Mouse (Mus musculus) 416B (cell line): Measurements from ENCODE around the gene Prpsap2.
"Not testable (repeated sequence)": the region's sequence is repeated elsewhere in the genome, so short reads cannot be mapped to it uniquely, and the experiment has no call there.

Experiments used
- DNase-seq: peaks from one replicate; pipeline ENCODE4 v3.0.0; 2011; ENCODE audit warnings: low read depth

Gene Prpsap2

DNA sequence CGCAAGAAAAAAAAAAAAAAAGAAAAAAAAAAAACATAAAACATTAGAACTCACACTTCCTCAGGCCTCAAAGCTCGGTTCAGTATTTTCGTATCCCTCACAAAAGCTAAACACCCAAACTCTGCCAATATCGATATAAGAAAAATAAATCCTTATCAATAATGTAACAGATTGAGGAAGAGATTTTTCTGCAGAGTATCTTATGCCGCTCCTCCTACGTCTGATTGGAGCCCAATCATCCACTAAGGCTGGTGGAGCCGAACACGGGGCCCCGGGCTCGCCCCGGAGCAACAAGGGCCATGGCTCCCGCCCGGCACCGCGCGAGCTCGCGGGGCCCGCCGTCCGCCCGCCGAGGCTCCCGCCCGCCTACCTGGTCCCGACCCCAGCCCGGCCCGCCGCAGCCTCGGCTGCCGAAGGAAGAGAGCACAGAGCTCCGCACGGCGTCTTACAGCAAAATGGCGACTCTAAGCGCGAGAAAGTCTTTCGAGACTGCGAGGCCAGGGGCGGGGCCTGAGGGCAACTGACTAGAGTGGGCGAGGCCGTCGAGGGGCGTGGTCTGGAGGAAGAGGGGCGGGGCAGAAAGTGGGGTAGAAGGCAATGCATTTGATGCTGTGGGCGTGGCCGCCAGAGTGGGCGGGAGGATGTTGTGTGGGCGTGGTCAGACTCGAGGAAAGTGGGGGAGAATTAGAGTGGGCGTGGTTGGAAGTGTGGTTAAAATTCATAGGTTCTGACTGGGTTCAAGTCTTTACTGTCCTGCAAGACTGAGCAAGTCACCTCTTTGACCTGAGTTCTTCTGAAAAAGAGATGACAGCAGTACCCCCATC lies at the start of gene Prpsap2:
Gene Prpsap2 (minus strand): TSS at position 505 of the 824 bp plus-strand sequence.
- DNase-seq, result peak; percentile 99

GRCm38 (mm10) chr11:61809793-61810192 lies 47.9 kb upstream of the Prpsap2 start:
- DNase-seq, result no peak

- no peak for DNase-seq
Observed at GRCm38 (mm10) chr11:61808551-61809117, 46.7 kb upstream of the Prpsap2 start.

DNA sequence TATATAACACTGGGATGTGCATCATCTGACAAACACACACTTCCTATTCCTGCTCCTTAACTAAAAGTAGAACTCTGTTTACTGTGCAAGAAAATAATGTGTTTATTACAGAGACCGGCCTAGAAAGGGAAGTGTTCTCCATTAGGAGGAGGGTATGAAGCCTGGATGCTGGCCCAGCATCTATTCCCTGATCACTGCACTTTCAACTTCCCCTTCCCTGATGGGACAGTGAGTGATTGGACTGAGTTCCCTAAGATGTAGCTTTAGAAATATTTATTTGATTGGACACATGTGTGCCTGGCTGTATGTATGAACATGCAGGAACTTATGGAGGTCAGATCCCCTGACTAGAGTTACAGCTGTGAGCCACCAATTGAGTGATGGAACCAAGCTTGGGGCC lies 31.6 kb upstream of the Prpsap2 start:
- no peak for DNase-seq

DNA sequence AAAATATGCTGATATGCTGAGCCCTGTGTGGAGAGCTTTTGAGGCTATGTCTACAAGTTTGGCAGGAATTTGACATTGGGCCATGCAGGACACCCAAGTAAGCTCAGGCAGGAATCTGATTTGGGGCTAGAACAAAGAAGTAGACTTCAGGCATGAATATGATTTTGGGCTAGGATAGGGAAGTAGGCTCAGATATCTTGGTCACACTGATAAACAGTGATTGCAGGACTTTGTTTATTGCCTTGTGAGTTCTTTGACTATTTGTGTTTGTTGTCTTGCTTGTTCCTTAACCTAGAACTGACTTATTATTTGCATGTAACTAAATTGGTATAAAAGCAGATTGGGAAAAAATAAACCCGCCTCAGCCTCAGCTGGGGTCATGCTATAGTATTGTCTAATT lies 26.7 kb upstream of the Prpsap2 start:
- DNase-seq, result no peak

GRCm38 (mm10) chr11:61782526-61782925 lies 20.6 kb upstream of the Prpsap2 start:
- DNase-seq, result not testable (repeated sequence)

DNA sequence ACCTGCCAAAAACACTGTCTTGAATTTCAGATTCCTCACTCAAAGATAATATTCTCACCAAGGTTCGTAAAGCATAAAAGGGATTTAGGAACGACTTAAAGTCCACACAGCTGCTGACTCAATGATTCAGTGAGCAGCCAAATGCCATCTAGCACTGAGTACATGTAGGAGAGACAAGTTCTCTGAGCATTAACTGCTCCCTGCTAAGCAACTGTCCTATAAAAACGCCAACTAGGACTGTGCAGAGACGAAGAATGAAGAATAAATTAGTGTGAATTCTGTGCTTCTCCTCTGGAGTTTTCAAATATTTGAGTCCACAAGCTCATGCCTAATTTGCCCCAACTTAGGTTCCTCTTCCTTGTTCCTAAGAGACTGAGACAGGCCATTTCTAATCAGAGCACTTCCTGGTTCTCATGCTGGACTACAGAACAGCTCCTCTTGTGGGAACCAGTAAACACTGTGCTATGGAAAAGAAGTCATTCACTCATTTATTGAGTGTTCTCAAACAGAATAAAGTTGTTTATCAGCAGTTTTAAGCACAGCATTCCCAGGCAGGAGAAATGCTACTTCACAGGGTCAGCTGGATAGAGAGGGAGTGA lies 12.8 kb upstream of the Prpsap2 start:
- peak; percentile 16 for DNase-seq

DNA sequence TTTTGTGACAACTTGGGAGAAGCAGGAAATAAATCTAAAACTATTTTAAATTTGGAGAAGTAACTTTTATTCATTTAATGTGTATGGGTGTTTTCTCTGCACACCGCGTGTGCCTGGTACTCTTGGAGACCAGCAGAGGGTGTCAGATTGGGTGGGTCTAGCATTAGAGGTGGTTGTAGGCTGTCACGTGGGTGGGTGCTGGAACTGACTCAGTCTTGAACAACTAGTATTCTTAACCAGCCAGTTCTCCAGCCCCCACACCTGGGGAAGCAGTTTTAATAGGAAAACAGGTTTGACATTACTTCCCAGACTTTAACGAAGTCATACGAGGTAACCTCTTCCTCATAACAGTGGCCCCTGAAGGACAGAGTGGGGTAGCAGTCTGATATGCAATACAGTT lies 1.4 kb downstream of the Prpsap2 start:
- DNase-seq, result peak; percentile 79

- DNase-seq, result no peak
Observed at GRCm38 (mm10) chr11:61757151-61757550, 4.7 kb downstream of the Prpsap2 start.

DNA sequence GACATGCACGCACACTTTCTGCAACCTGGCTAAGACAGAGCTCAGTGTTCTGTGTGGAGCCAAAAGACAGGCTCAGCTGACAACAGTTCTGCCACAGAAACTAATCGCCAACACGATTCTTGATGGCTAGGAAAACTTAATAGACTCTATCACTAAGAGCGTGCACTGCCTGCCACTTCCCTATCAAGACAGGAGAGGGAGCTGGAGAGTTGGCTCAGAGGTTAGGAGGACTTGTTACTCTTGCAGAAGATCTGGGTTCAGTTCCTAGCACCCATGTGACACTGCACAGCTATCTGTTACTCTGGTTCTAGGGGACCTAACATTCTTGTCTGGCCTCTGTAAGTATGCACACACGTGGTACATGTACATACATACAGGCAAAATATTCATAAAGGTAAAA lies 10.3 kb downstream of the Prpsap2 start:
- DNase-seq, result peak; percentile 72

DNA sequence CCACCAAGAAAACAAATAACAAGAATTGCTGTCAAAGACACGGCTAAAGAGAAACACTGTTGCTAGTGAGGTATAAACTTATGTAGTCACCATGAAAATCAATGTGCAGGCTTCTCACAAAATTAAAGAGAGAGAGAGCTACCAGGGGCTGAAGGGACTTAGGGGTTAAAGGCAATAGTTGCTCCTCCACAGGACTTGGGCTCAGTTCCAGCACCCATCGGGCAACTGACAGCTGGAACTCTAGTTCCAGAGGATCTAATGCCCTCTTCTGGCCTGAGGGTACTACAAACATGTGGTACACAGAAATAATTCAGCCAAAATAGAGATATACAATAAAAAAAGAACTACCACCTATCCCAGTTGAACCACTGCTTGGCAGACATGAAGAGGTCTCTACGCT lies 14.7 kb downstream of the Prpsap2 start:
- no peak for DNase-seq

- DNase-seq, result no peak
Observed at GRCm38 (mm10) chr11:61745781-61746180, 16.1 kb downstream of the Prpsap2 start.

DNA sequence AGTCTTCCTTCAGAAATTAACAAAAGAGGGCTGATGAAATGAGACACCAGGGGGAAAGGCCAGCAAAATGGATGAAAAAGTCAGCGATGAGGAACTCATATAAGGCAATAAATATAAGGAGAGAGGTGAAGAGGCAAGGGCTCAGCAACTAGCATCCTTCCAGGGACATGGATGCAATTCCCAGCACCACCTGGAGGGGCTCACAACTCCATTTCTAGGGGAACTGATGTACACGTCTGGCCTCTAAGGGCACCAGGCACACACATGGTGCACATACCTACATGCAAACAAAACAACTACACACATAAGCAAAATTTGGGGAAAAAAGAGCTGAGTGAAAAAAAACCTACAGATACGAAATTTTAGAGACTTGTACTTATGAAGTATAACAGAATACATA lies 17.4 kb downstream of the Prpsap2 start:
- no peak for DNase-seq

DNA sequence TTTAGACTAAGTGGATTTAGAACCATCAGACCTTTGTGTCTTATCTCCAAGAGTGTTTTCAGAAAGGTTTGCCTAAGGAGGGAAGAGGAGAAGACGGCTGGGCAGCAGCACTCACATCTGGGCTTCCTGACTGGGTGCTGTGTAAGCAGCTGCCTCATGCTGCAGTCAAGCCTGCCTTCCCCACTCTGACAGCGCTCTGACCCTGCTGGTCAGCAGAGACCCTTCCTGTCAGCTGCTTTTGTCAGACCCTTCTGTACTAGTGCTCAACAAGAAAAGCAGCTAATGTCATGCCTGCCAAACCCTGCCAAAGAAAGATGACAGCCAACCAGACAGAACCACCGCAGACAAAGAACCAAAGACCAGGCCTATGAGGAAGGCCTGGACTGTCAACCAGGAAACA lies 18.1 kb downstream of the Prpsap2 start:
- DNase-seq, result no peak

GRCm38 (mm10) chr11:61740500-61740899 lies 21.4 kb downstream of the Prpsap2 start:
- DNase-seq, result peak; percentile 33

- DNase-seq, result no peak
Observed at GRCm38 (mm10) chr11:61737290-61737689, 24.6 kb downstream of the Prpsap2 start.

DNA sequence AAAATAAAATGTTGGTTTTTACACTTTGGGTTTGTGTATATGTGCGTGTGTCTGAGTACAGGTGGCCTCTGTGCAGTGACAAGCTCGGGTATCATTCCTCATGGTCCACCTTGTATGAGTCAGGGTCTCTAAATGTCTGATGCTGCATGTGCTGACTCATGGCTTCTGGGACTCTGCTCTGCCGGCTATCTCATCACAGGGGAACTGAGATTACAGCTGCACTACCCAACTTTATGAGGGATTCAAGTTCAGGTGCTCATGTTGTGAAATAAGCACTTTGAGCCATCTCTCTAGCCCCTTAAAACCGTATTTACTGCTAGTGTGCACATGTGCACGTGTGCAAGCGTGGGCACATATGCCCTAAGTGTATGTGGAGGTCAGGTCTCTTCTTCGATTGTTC lies 29.2 kb downstream of the Prpsap2 start:
- DNase-seq, result no peak

- peak; percentile 53 for DNase-seq
Observed at GRCm38 (mm10) chr11:61728037-61728436, 33.9 kb downstream of the Prpsap2 start.

- no peak for DNase-seq
Observed at GRCm38 (mm10) chr11:61722077-61722476, 39.8 kb downstream of the Prpsap2 start.

GRCm38 (mm10) chr11:61720636-61721035 lies 41.3 kb downstream of the Prpsap2 start, which contains the start of gene Slc5a10:
Slc5a10 (minus strand) TSS chr11:61720826.
- DNase-seq, result no peak

- DNase-seq, result no peak
Observed at GRCm38 (mm10) chr11:61719826-61720225, 42.1 kb downstream of the Prpsap2 start.

DNA sequence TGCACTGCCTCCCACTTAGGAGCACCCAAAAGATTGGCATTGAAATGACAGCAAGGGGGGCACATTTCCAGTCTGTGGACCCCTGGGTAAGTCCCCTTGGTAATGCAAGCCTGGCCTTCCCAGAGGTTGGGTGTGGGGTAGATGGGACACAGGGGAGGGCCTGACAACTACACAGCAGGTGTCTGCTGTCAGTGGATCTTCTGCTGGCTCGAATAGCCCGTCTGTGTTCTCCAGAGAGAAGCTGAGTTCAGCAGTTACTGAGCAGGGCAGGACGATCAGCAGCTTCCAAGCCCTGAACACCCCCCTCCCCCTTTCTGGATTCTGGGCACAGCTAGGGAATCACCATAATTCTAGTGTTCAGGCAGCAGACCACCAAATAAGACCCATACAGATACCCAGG lies 42.5 kb downstream of the Prpsap2 start:
- no peak for DNase-seq

- no peak for DNase-seq
Observed at GRCm38 (mm10) chr11:61717990-61718389, 43.9 kb downstream of the Prpsap2 start.
